Mouse (Mus musculus): ENCODE data around the gene App. TPM values are rescaled to one million over a fixed set of nuclear protein-coding genes. Genes with fewer than 3 reads are reported as not detected.

App gene
- polyA plus RNA-seq, 1 experiment from 2014 or later, result 157 TPM

DNA sequence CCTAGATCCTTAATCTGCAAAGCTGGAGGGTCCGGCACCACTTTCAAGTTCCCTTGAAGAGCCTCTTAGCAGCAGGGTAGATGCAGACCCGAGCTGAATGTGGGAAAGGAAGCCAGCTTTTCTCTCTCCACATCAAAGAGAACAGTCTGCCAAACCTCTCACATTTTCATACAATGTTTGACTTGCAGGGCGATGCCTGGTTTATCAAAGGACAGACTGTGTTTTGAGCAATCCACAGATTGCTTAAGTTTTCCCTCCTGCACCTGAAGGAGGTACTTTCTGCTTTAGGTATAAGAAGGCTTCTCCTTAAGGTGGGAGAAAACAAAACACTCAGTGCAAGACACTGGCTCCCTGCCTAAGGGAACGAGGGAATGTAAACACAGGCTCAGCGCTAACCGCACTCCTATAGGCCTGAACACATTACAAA lies 178.1 kb downstream of the App start:
- Histone ChIP-seq H3K36me3 (ENCODE audit: control insufficient read depth, insufficient read depth, low read length) (no peaks in the 10 kb centered on the region), H3K9ac (ENCODE audit: low read length) (no peak overlapping the region), H3K4me3 (ENCODE audit: low read depth, low read length) (no peak overlapping the region), H3K27ac (ENCODE audit: low read depth, low read length) (no peak overlapping the region), H3K27me3 (ENCODE audit: control insufficient read depth, insufficient read depth, low read length) (no peaks in the 10 kb centered on the region), H3K4me2 (no peak overlapping the region), H3K4me1 (ENCODE audit: control insufficient read depth, insufficient read depth, low read length) (no peaks in the 10 kb centered on the region), H3K9me3 (ENCODE audit: control insufficient read depth, low read length) (no peaks in the 10 kb centered on the region)
- DNase-seq (ENCODE audit: low spot score, missing footprints), result no peak
- no peak; the same call in 1 of the 2 replicates for ATAC-seq (ENCODE audit: low FRiP score)
- WGBS, result 50% methylated on average over 6 of the region's 6 CpGs

DNA sequence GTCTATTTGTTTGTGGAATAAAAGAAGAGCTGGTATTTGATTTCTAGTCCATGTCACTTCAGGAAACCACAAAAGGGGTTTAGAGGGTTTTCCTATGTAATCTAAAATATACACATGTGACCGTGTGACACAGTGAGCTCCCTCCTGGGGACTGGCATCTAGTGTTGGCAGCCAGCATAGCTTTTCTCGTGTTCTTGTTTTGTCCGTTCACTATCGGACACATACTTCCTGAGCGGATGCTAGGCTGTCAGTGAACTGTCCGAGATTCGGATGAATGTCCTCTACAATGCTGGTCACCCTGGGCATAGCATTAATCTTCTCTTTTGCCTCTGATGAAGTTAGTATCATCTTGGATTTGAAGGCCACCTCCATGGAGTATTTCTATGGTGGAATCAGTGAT lies 180.7 kb downstream of the App start:
- Histone ChIP-seq H3K27ac (ENCODE audit: low read depth, low read length) (no peak overlapping the region), H3K9ac (ENCODE audit: low read length) (no peak overlapping the region), H3K36me3 (ENCODE audit: control insufficient read depth, insufficient read depth, low read length) (no peaks in the 10 kb centered on the region), H3K4me2 (no peak overlapping the region), H3K4me3 (ENCODE audit: low read depth, low read length) (no peak overlapping the region), H3K9me3 (ENCODE audit: control insufficient read depth, low read length) (no peaks in the 10 kb centered on the region), H3K4me1 (ENCODE audit: control insufficient read depth, insufficient read depth, low read length) (no peaks in the 10 kb centered on the region), H3K27me3 (ENCODE audit: control insufficient read depth, insufficient read depth, low read length) (no peaks in the 10 kb centered on the region)
- 94% methylated on average over 7 of the region's 7 CpGs for WGBS
- ATAC-seq (ENCODE audit: low FRiP score), result no peak
- no peak for DNase-seq (ENCODE audit: low spot score, missing footprints)

DNA sequence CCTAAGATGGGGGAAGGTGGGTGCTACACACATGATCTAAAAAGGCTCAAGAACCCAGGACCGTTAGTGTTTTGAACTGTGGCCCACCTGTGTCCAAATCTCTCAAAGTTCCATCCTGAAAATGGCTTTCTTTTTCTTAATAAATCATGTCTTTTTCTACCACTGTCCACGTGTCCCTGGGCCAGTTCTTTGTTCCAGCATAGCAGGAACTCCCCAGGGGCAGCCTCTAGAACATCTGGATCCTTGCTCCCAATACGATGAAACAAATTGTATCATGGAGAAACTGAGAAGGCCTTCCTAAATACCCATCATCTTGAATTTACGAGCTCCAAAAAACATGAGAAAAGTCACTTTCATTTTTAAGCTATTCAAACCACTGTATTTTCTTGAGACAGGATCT lies 182.6 kb downstream of the App start:
- DNase-seq (ENCODE audit: low spot score, missing footprints) (no peak), ATAC-seq (ENCODE audit: low FRiP score) (no peak)
- Histone ChIP-seq H3K9me3 (ENCODE audit: control insufficient read depth, low read length) (no peaks in the 10 kb centered on the region), H3K27ac (ENCODE audit: low read depth, low read length) (no peak overlapping the region), H3K4me1 (ENCODE audit: control insufficient read depth, insufficient read depth, low read length) (no peaks in the 10 kb centered on the region), H3K9ac (ENCODE audit: low read length) (no peak overlapping the region), H3K27me3 (ENCODE audit: control insufficient read depth, insufficient read depth, low read length) (no peaks in the 10 kb centered on the region), H3K36me3 (ENCODE audit: control insufficient read depth, insufficient read depth, low read length) (no peaks in the 10 kb centered on the region), H3K4me2 (no peak overlapping the region), H3K4me3 (ENCODE audit: low read depth, low read length) (no peak overlapping the region)
- 86% methylated on average over 4 of the region's 4 CpGs for WGBS

DNA sequence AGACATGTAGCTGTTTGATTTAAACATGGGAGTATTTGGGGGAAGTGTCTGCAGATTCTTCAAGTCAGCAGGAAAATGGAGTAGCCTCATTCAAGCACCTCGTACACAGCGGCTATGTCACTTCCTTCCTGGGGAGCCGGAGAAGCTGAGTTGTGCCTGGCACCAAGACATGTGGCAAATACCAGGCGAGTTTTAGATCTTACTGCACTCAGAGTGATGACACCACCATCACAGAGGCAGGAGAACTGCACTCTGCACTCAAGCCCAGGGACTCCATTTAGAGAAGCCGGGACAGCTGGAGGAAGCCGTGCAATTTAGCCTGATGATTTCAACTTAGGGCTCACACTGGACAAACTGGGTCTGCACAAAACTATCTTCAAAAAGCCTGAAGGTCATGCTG lies 183.6 kb downstream of the App start:
- H3K27me3 ChIP-seq (ENCODE audit: control insufficient read depth, insufficient read depth, low read length), result no peaks in the 10 kb centered on the region
- no peaks in the 10 kb centered on the region for H3K4me1 ChIP-seq (ENCODE audit: control insufficient read depth, insufficient read depth, low read length)
- DNase-seq (ENCODE audit: low spot score, missing footprints) (no peak), ATAC-seq (ENCODE audit: low FRiP score) (no peak)
- no peak overlapping the region for H3K9ac ChIP-seq (ENCODE audit: low read length)
- no peaks in the 10 kb centered on the region for H3K36me3 ChIP-seq (ENCODE audit: control insufficient read depth, insufficient read depth, low read length)
- H3K4me2 ChIP-seq, result no peak overlapping the region
- H3K4me3 ChIP-seq (ENCODE audit: low read depth, low read length), result no peak overlapping the region
- no peaks in the 10 kb centered on the region for H3K9me3 ChIP-seq (ENCODE audit: control insufficient read depth, low read length)
- WGBS, result 87% methylated on average over 6 of the region's 6 CpGs
- H3K27ac ChIP-seq (ENCODE audit: low read depth, low read length), result no peak overlapping the region

DNA sequence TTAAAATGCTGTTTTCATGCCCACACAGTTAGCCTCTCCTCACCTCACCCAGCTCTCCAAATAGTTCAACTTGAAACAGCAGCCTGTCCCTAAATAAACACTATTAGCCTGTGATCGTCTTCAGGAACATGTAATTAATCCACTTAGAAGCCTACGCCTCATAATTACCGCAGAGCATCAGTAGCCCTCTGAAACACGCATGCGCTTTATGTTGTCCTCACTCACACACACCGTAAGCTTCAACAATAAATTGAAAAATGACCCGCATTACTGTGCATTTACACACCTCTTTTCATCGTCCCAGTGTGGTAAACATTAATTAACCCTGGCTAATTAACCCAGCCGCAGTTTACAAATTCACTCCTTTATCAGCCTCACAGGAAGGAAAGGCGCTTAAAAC lies 184.1 kb downstream of the App start:
- Histone ChIP-seq H3K9me3 (ENCODE audit: control insufficient read depth, low read length) (no peaks in the 10 kb centered on the region), H3K9ac (ENCODE audit: low read length) (no peak overlapping the region), H3K36me3 (ENCODE audit: control insufficient read depth, insufficient read depth, low read length) (no peaks in the 10 kb centered on the region), H3K27me3 (ENCODE audit: control insufficient read depth, insufficient read depth, low read length) (no peaks in the 10 kb centered on the region), H3K27ac (ENCODE audit: low read depth, low read length) (no peak overlapping the region), H3K4me2 (no peak overlapping the region), H3K4me3 (ENCODE audit: low read depth, low read length) (no peak overlapping the region), H3K4me1 (ENCODE audit: control insufficient read depth, insufficient read depth, low read length) (no peaks in the 10 kb centered on the region)
- no peak for DNase-seq (ENCODE audit: low spot score, missing footprints)
- WGBS, result 95% methylated on average over 10 of the region's 10 CpGs
- no peak for ATAC-seq (ENCODE audit: low FRiP score)

DNA sequence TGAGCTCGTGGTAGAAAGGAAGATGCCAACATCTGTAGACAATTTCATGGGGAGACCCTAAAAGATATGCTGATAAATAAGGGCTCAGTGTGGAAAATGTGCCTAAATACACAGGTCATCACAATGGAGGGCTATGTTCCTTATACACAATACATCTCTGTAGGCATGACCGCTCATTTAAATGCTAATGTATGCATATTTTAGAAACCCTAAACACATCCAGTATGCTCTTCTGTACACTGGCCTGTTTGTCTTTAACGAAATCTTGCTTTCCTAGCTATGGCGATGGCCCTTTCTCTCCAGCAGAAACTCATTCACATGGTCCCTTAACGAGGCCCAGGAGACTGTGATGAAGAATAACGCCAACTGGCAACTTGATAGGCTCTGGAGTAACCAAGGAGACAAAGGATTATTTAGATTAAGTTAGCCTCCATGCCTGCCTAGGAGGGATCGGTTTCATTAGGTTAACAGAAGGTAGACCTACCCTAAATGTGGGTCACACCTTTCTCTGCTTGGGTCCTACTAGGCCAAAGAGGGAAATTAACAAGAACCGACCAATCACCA lies 185.8 kb downstream of the App start:
- Histone ChIP-seq H3K4me1 (ENCODE audit: control insufficient read depth, insufficient read depth, low read length) (no peaks in the 10 kb centered on the region), H3K9ac (ENCODE audit: low read length) (no peak overlapping the region), H3K27me3 (ENCODE audit: control insufficient read depth, insufficient read depth, low read length) (no peaks in the 10 kb centered on the region), H3K9me3 (ENCODE audit: control insufficient read depth, low read length) (no peaks in the 10 kb centered on the region), H3K36me3 (ENCODE audit: control insufficient read depth, insufficient read depth, low read length) (no peaks in the 10 kb centered on the region), H3K4me3 (ENCODE audit: low read depth, low read length) (no peak overlapping the region), H3K27ac (ENCODE audit: low read depth, low read length) (no peak overlapping the region), H3K4me2 (no peak overlapping the region)
- no peak for DNase-seq (ENCODE audit: low spot score, missing footprints)
- ATAC-seq (ENCODE audit: low FRiP score), result peak; percentile 78
- 80% methylated on average over 8 of the region's 8 CpGs for WGBS

DNA sequence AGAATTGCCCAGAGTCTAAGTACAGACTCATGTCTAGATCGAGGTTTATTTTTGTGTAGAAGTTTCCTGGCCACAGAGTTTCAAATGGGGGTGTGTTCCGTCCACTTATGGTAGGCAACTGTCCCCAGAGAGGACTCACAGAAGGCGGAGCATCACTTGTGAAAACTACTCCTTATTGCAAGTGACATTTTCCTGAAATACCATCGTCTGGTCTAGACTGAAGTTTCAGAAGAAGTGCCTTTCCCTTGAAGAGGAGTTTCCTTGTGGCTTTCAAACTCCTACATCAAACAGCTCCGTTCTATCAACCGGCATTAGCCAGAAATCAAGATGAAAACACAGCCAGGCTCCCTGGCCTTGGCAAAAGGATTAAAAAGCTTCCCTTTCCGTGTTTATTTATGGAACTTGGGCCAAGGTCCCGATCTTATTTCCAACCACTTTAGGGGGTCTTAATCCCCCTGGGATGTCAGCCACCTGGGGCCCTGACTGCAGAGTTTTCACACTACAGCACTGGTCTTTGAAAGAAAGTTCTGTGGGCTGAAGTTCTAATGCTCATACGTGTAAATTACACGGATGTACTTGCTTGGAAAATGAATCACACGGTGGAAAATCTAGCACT lies 187.4 kb downstream of the App start:
- H3K36me3 ChIP-seq (ENCODE audit: control insufficient read depth, insufficient read depth, low read length), result no peaks in the 10 kb centered on the region
- no peak overlapping the region for H3K4me2 ChIP-seq
- H3K9ac ChIP-seq (ENCODE audit: low read length), result no peak overlapping the region
- no peak for ATAC-seq (ENCODE audit: low FRiP score)
- H3K4me1 ChIP-seq (ENCODE audit: control insufficient read depth, insufficient read depth, low read length), result no peaks in the 10 kb centered on the region
- 77% methylated on average over 11 of the region's 11 CpGs for WGBS
- H3K4me3 ChIP-seq (ENCODE audit: low read depth, low read length), result no peak overlapping the region
- no peaks in the 10 kb centered on the region for H3K27me3 ChIP-seq (ENCODE audit: control insufficient read depth, insufficient read depth, low read length)
- H3K27ac ChIP-seq (ENCODE audit: low read depth, low read length), result no peak overlapping the region
- no peaks in the 10 kb centered on the region for H3K9me3 ChIP-seq (ENCODE audit: control insufficient read depth, low read length)
- DNase-seq (ENCODE audit: low spot score, missing footprints), result no peak

DNA sequence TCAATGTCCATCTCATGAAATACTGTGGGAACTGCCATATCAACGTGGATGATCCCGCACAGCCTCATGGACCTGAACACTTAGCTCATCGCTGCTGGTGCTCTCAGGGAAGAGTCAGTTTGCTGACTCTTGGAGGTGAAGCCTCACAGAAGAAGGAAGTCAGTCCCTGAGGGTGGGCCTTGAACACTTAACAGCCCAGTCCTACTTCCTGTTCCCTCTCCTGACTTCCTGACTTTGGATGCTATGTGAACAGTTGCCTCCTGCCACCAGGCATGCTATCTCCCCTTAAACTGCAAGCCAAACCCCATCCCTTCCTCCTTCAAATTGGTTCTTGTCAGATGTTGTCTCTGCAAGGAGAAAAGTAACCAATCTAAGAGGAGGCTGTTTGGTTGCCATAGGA lies 188.2 kb downstream of the App start:
- Histone ChIP-seq H3K9me3 (ENCODE audit: control insufficient read depth, low read length) (no peaks in the 10 kb centered on the region), H3K4me2 (no peak overlapping the region), H3K27ac (ENCODE audit: low read depth, low read length) (no peak overlapping the region), H3K27me3 (ENCODE audit: control insufficient read depth, insufficient read depth, low read length) (no peaks in the 10 kb centered on the region), H3K9ac (ENCODE audit: low read length) (no peak overlapping the region), H3K4me3 (ENCODE audit: low read depth, low read length) (no peak overlapping the region), H3K36me3 (ENCODE audit: control insufficient read depth, insufficient read depth, low read length) (no peaks in the 10 kb centered on the region), H3K4me1 (ENCODE audit: control insufficient read depth, insufficient read depth, low read length) (no peaks in the 10 kb centered on the region)
- WGBS, result 93% methylated on average over 3 of the region's 3 CpGs
- no peak for DNase-seq (ENCODE audit: low spot score, missing footprints)
- ATAC-seq (ENCODE audit: low FRiP score), result no peak

DNA sequence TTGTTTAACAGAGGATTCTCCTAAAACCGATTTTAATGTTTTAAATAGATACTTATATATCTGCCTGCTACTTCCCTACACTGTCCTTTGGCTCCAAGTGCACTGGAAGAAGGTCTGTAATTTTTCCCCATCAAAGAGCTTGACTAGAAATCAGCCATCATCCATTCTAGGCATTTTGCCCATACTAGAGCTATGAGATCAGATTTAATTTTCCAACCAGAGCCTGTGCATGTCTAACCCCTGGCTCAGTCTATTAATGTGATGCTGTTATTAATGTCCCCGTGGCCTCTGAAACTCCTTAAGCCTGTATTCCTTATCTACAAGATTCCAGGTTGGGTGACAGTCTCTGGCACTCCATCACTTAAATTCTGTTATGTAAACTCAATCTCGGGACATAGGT lies 190.1 kb downstream of the App start:
- Histone ChIP-seq H3K9me3 (ENCODE audit: control insufficient read depth, low read length) (no peaks in the 10 kb centered on the region), H3K27ac (ENCODE audit: low read depth, low read length) (no peak overlapping the region), H3K27me3 (ENCODE audit: control insufficient read depth, insufficient read depth, low read length) (no peaks in the 10 kb centered on the region), H3K4me3 (ENCODE audit: low read depth, low read length) (no peak overlapping the region), H3K36me3 (ENCODE audit: control insufficient read depth, insufficient read depth, low read length) (no peaks in the 10 kb centered on the region), H3K4me1 (ENCODE audit: control insufficient read depth, insufficient read depth, low read length) (no peaks in the 10 kb centered on the region), H3K4me2 (no peak overlapping the region), H3K9ac (ENCODE audit: low read length) (no peak overlapping the region)
- no peak for DNase-seq (ENCODE audit: low spot score, missing footprints)
- 90% methylated on average over 3 of the region's 3 CpGs for WGBS
- no peak for ATAC-seq (ENCODE audit: low FRiP score)
